Mouse (Mus musculus): ENCODE measurements at regions not wholly inside any gene's neighbourhood (a gene's known extent, or its start where the extent isn't known, plus 50 kb on each side); places are given as distances from the start of the nearest gene placed in this dataset.

DNA sequence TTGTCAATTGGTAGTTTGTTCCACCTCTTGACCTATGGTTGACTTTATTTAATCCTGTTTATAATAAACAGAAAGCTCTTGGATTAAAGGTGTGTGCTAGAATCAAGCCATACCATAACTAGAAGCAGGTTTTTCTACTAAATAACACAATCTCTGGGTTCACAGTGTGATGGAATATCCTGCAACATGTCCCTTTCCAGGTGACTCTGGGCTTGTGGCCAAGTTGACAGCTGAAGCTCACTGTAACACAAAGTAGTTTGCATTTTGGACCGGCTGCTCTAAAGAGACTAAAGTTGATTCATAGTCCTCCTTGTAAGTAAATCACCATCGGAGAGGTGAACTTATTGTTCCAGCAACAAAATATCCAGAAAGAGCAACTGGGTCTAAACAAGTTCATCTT lies 149.3 kb upstream of the Kctd3 start:
- Histone ChIP-seq H3K4me2 (ENCODE audit: low read depth, low read length) (no peak overlapping the region), H3K9ac (ENCODE audit: low read length) (no peak overlapping the region), H3K4me3 (ENCODE audit: low read length) (no peak overlapping the region), H3K27ac (ENCODE audit: low read length) (no peak overlapping the region), H3K36me3 (ENCODE audit: control insufficient read depth, insufficient read depth) (no peaks in the 10 kb centered on the region), H3K27me3 (ENCODE audit: control insufficient read depth, insufficient read depth, low read length) (no peaks in the 10 kb centered on the region), H3K4me1 (ENCODE audit: control insufficient read depth, insufficient read depth, low read length) (no peaks in the 10 kb centered on the region), H3K9me3 (replicated peaks; ENCODE audit: control insufficient read depth, low read length) (no peaks in the 10 kb centered on the region)
- 74% methylated on average over 2 of the region's 2 CpGs for WGBS
- ATAC-seq (replicated peaks; ENCODE audit: extremely low read depth, insufficient read depth, low FRiP score), result no peak

DNA sequence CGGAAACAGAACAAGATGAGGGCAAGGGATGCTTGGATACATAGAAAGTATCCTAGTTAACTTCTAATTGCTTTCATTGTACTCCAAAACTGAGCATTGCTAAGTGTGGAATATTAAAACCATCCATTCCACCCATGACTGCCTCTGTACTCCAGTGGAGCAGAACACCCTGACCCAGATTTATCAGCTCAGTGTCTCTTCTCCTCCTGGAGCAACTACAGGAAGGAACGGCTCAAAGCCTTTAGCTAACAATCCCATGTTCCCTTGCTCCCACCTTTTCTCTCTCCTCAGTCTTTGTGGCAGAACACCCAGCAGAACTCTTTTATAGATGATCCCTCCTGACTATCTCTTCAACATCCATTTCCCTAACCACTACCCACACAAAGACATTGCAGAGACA lies 146.7 kb upstream of the Kctd3 start:
- Histone ChIP-seq H3K4me2 (ENCODE audit: low read depth, low read length) (no peak overlapping the region), H3K27ac (ENCODE audit: low read length) (no peak overlapping the region), H3K4me3 (ENCODE audit: low read length) (no peak overlapping the region), H3K4me1 (ENCODE audit: control insufficient read depth, insufficient read depth, low read length) (no peaks in the 10 kb centered on the region), H3K36me3 (ENCODE audit: control insufficient read depth, insufficient read depth) (no peaks in the 10 kb centered on the region), H3K9me3 (replicated peaks; ENCODE audit: control insufficient read depth, low read length) (no peaks in the 10 kb centered on the region), H3K9ac (ENCODE audit: low read length) (no peak overlapping the region), H3K27me3 (ENCODE audit: control insufficient read depth, insufficient read depth, low read length) (no peaks in the 10 kb centered on the region)
- 73% methylated on average over 2 of the region's 2 CpGs for WGBS
- no peak for ATAC-seq (replicated peaks; ENCODE audit: extremely low read depth, insufficient read depth, low FRiP score)

DNA sequence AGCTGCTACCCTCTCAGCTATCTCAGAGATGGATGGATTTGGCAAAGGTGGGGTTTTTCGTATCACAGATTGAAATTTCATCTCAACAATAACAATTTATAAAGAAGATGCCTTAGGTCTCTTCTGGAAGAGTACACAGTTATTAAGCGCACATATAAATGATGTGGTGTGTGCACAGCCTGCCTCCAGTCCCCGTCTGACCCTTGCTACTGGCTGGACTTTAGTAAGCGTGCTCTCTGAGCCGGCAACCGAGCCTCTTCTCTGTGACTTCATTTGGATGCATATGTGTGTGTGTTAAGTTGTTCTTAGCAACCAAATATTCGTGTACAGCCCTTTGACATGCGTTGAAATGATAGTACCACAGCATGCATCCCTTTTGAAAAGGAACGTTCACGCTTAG lies 145.5 kb upstream of the Kctd3 start:
- Histone ChIP-seq H3K27me3 (ENCODE audit: control insufficient read depth, insufficient read depth, low read length) (no peaks in the 10 kb centered on the region), H3K4me2 (ENCODE audit: low read depth, low read length) (no peak overlapping the region), H3K4me3 (ENCODE audit: low read length) (no peak overlapping the region), H3K27ac (ENCODE audit: low read length) (no peak overlapping the region), H3K9me3 (replicated peaks; ENCODE audit: control insufficient read depth, low read length) (no peaks in the 10 kb centered on the region), H3K4me1 (ENCODE audit: control insufficient read depth, insufficient read depth, low read length) (no peaks in the 10 kb centered on the region), H3K36me3 (ENCODE audit: control insufficient read depth, insufficient read depth) (no peaks in the 10 kb centered on the region), H3K9ac (ENCODE audit: low read length) (no peak overlapping the region)
- 86% methylated on average over 10 of the region's 10 CpGs for WGBS
- no peak for ATAC-seq (replicated peaks; ENCODE audit: extremely low read depth, insufficient read depth, low FRiP score)

DNA sequence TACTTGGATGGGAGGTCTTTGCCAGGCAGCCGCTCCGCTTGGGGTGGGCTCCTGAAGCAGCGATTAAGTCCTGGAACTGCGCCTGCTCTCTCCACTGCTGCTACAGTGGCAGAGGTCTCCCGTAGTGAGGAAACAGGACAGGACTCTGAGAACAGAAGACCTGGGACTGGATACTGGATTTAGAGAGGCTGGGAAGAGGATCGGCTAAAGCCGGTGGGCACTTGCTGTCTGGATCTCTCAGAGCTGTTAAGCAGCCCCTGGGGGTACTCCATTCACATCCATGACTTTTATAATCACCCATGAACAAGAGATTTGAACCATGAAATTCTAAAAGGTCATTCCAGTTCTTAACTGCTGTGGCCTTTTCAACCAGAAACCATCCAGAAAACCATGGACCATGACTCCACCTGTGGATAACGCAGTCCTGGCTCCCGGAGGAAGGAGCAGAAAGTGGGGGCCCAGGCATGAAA lies 135.4 kb upstream of the Kctd3 start:
- Histone ChIP-seq H3K9ac (ENCODE audit: low read length) (no peak overlapping the region), H3K9me3 (replicated peaks; ENCODE audit: control insufficient read depth, low read length) (no peaks in the 10 kb centered on the region), H3K36me3 (ENCODE audit: control insufficient read depth, insufficient read depth) (no peaks in the 10 kb centered on the region), H3K4me3 (ENCODE audit: low read length) (no peak overlapping the region), H3K27ac (ENCODE audit: low read length) (no peak overlapping the region), H3K27me3 (ENCODE audit: control insufficient read depth, insufficient read depth, low read length) (no peaks in the 10 kb centered on the region), H3K4me1 (ENCODE audit: control insufficient read depth, insufficient read depth, low read length) (no peaks in the 10 kb centered on the region), H3K4me2 (ENCODE audit: low read depth, low read length) (no peak overlapping the region)
- no peak for ATAC-seq (replicated peaks; ENCODE audit: extremely low read depth, insufficient read depth, low FRiP score)
- 75% methylated on average over 9 of the region's 9 CpGs for WGBS

DNA sequence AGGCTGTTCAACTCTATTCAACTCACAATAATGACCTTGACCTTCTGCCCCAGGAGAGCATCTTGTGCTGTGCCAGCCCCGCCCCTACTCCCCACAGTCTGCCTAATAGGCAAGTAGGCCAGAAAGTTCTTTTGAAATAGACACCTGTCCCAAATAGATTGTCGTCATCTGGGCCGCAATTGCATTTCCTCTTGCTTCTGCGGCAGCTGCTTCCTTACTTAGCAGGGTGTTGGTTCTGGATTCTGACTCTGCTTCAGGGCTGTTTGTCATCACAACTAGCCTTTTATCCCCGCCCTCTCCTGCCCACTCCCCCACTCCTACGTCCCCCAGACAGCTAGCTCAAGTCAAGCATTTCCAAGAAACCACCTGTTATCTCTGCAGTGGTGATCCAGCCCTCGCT lies 134.9 kb upstream of the Kctd3 start:
- Histone ChIP-seq H3K36me3 (ENCODE audit: control insufficient read depth, insufficient read depth) (no peaks in the 10 kb centered on the region), H3K9me3 (replicated peaks; ENCODE audit: control insufficient read depth, low read length) (no peaks in the 10 kb centered on the region), H3K27ac (ENCODE audit: low read length) (no peak overlapping the region), H3K4me2 (ENCODE audit: low read depth, low read length) (no peak overlapping the region), H3K9ac (ENCODE audit: low read length) (no peak overlapping the region), H3K4me1 (ENCODE audit: control insufficient read depth, insufficient read depth, low read length) (no peaks in the 10 kb centered on the region), H3K4me3 (ENCODE audit: low read length) (no peak overlapping the region), H3K27me3 (ENCODE audit: control insufficient read depth, insufficient read depth, low read length) (no peaks in the 10 kb centered on the region)
- WGBS, result 68% methylated on average over 7 of the region's 7 CpGs
- no peak for ATAC-seq (replicated peaks; ENCODE audit: extremely low read depth, insufficient read depth, low FRiP score)

DNA sequence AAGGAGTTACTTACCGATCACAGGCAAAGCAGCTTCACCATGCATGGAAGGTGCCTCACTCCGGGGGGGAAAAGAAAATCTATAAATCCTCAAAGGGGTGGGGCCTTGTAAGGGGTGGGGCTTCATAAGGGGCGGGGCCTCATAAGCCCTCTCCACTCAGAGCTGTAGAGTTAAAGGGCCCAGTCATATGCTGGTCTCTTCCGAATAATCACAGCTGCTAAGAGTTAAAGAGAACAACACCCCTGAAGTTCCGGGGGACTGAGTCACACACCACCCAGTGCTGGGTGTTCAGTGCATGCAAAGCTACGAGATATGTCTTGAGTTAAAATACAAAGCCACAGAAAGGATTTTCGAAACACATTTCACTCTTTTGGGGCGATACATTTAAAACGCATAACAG lies 134.1 kb upstream of the Kctd3 start:
- Histone ChIP-seq H3K4me2 (ENCODE audit: low read depth, low read length) (no peak overlapping the region), H3K4me1 (ENCODE audit: control insufficient read depth, insufficient read depth, low read length) (no peaks in the 10 kb centered on the region), H3K9ac (ENCODE audit: low read length) (no peak overlapping the region), H3K9me3 (replicated peaks; ENCODE audit: control insufficient read depth, low read length) (no peaks in the 10 kb centered on the region), H3K36me3 (ENCODE audit: control insufficient read depth, insufficient read depth) (no peaks in the 10 kb centered on the region), H3K4me3 (ENCODE audit: low read length) (no peak overlapping the region), H3K27me3 (ENCODE audit: control insufficient read depth, insufficient read depth, low read length) (no peaks in the 10 kb centered on the region), H3K27ac (ENCODE audit: low read length) (no peak overlapping the region)
- no peak for ATAC-seq (replicated peaks; ENCODE audit: extremely low read depth, insufficient read depth, low FRiP score)
- WGBS, result 88% methylated on average over 9 of the region's 9 CpGs

DNA sequence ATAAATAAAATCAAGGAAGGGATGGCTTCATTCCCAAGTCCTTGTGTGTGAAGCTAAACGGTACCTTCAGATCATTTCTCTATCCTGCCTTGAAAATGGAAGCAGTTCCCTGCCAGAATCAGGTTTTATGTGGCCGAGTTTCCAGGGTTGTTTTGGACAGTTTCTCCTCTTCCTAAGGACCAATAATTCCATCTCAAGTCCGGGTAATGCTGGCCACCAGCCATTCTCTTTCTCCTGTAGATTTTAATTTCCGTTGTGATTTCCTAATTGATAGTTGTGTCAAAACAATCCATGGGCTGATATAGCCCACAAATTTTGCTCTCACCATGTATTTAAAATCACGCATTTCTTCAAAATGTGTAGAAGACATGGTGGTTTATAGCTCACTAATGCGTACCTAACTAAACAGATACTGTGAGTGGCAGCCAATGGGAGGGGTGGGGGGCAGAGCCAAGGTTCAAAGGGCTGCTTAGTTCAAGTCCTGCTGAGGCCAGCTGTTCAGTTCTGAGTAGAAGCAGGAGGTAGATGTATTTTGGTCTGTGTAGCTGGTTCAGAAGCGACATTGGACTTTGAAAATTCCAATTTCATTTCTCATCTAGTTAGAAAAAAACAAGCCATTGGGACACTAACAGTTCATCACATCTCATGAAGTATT lies 129.2 kb upstream of the Kctd3 start:
- H3K27me3 ChIP-seq (ENCODE audit: control insufficient read depth, insufficient read depth, low read length), result no peaks in the 10 kb centered on the region
- no peak for ATAC-seq (replicated peaks; ENCODE audit: extremely low read depth, insufficient read depth, low FRiP score)
- no peak overlapping the region for H3K4me2 ChIP-seq (ENCODE audit: low read depth, low read length)
- 74% methylated on average over 7 of the region's 7 CpGs for WGBS
- no peak overlapping the region for H3K27ac ChIP-seq (ENCODE audit: low read length)
- H3K9ac ChIP-seq (ENCODE audit: low read length), result no peak overlapping the region
- H3K36me3 ChIP-seq (ENCODE audit: control insufficient read depth, insufficient read depth), result no peaks in the 10 kb centered on the region
- no peaks in the 10 kb centered on the region for H3K4me1 ChIP-seq (ENCODE audit: control insufficient read depth, insufficient read depth, low read length)
- no peaks in the 10 kb centered on the region for H3K9me3 ChIP-seq (replicated peaks; ENCODE audit: control insufficient read depth, low read length)
- H3K4me3 ChIP-seq (ENCODE audit: low read length), result no peak overlapping the region

DNA sequence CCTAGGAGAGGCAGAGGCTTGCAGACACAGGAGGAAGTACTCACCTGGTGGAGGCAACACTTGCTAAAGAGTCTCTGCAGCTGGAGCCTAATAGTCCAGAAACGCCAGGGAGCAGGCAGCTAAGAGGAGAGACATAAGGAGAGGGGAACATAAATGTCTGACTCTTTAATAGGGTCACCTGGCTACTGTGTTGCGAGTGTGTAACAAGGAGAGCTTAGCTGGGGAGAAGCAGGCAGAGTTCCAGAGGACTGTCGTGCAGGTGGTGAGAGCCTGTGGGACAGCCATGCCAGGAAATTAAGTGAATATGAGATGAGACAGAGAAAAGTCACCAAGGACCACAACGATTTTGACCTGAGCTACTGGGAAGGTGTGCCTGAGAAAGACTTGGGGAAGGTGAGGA lies 128.2 kb upstream of the Kctd3 start:
- Histone ChIP-seq H3K4me1 (ENCODE audit: control insufficient read depth, insufficient read depth, low read length) (no peaks in the 10 kb centered on the region), H3K9me3 (replicated peaks; ENCODE audit: control insufficient read depth, low read length) (no peaks in the 10 kb centered on the region), H3K9ac (ENCODE audit: low read length) (no peak overlapping the region), H3K4me3 (ENCODE audit: low read length) (no peak overlapping the region), H3K27ac (ENCODE audit: low read length) (no peak overlapping the region), H3K4me2 (ENCODE audit: low read depth, low read length) (no peak overlapping the region), H3K27me3 (ENCODE audit: control insufficient read depth, insufficient read depth, low read length) (no peaks in the 10 kb centered on the region), H3K36me3 (ENCODE audit: control insufficient read depth, insufficient read depth) (no peaks in the 10 kb centered on the region)
- WGBS, result 70% methylated on average over 4 of the region's 4 CpGs
- no peak for ATAC-seq (replicated peaks; ENCODE audit: extremely low read depth, insufficient read depth, low FRiP score)

DNA sequence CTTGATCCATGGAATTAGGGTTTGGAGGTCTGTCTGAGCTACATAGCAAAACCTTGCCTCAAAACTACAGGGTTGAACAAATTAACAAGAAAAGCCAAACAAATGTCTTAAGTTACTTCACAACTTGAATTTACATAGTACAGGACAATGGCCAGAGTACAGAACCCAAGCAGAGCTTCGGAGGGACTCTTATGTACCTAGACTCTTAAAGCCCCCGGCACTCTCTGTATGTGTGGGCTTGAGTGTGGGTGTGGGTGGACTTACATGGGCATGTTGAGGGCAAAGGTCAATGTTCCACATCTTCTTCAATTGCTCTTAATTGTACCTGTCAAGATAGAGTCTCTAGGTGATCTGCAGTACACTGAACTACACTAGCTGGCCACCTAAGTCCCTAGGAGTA lies 121.1 kb upstream of the Kctd3 start:
- ATAC-seq (replicated peaks; ENCODE audit: extremely low read depth, insufficient read depth, low FRiP score), result no peak
- no peaks in the 10 kb centered on the region for H3K27me3 ChIP-seq (ENCODE audit: control insufficient read depth, insufficient read depth, low read length)
- H3K27ac ChIP-seq (ENCODE audit: low read length), result no peak overlapping the region
- H3K4me3 ChIP-seq (ENCODE audit: low read length), result no peak overlapping the region
- WGBS, result 91% methylated on average over 2 of the region's 2 CpGs
- no peaks in the 10 kb centered on the region for H3K36me3 ChIP-seq (ENCODE audit: control insufficient read depth, insufficient read depth)
- no peak overlapping the region for H3K4me2 ChIP-seq (ENCODE audit: low read depth, low read length)
- no peak overlapping the region for H3K9ac ChIP-seq (ENCODE audit: low read length)
- no peaks in the 10 kb centered on the region for H3K4me1 ChIP-seq (ENCODE audit: control insufficient read depth, insufficient read depth, low read length)
- no peaks in the 10 kb centered on the region for H3K9me3 ChIP-seq (replicated peaks; ENCODE audit: control insufficient read depth, low read length)

Data from heart, embryonic 16.5 days (tissue).